Mouse (Mus musculus): ENCODE measurements around the gene Tpgs1.

Tpgs1 gene

GRCm38 (mm10) chr10:79712499-79713126 lies 43.4 kb downstream of the Tpgs1 start:
- peak; percentile 84 to 91 for DNase-seq (ENCODE audit: low spot score in 2 of 2)

- no peak for DNase-seq (ENCODE audit: low spot score in 2 of 2)
Observed at GRCm38 (mm10) chr10:79713163-79713562, 44.0 kb downstream of the Tpgs1 start.

- no peak for DNase-seq (ENCODE audit: low spot score in 2 of 2)
Observed at GRCm38 (mm10) chr10:79714996-79715395, 45.8 kb downstream of the Tpgs1 start.

GRCm38 (mm10) chr10:79716254-79716987 lies 47.3 kb downstream of the Tpgs1 start, which contains the start of gene Hcn2:
TSS of gene Hcn2 (plus strand) at chr10:79716634.
- DNase-seq (ENCODE audit: low spot score in 2 of 2) = no peak

GRCm38 (mm10) chr10:79716988-79717355 lies 47.8 kb downstream of the Tpgs1 start:
- no peak for DNase-seq (ENCODE audit: low spot score in 2 of 2)

- DNase-seq (ENCODE audit: low spot score in 2 of 2) = peak in 1 of 2 experiments; percentile 51
Observed at GRCm38 (mm10) chr10:79717640-79718357, 48.6 kb downstream of the Tpgs1 start.

- DNase-seq (ENCODE audit: low spot score in 2 of 2) = no peak
Observed at GRCm38 (mm10) chr10:79721089-79721488, 51.9 kb downstream of the Tpgs1 start.

- no peak for DNase-seq (ENCODE audit: low spot score in 2 of 2)
Observed at GRCm38 (mm10) chr10:79723047-79723446, 53.9 kb downstream of the Tpgs1 start.

- DNase-seq (ENCODE audit: low spot score in 2 of 2) = no peak
Observed at GRCm38 (mm10) chr10:79723692-79724091, 54.5 kb downstream of the Tpgs1 start.
